ENCODE assay signal across 12 mouse cellular contexts in genomic region chr3:59210727-59211126, GRCm38 (mm10). TPM values are rescaled to one million over a fixed set of nuclear protein-coding genes. Genes with fewer than 3 reads are reported as not detected.
DNase-seq lines count a peak whose midpoint lies in the region; ATAC-seq and TF ChIP-seq lines count a peak whose summit lies in the region.
"Had no signal": no experiment of that assay in that cellular context is flagged by ENCODE, and none has a peak within 500 bp of the region (broad histone marks: within the 10 kb centered on the region; RNA-seq: fewer than 3 reads in every experiment).

P2ry13 (minus strand) TSS chr3:59210882.

- H3K9me3 ChIP-seq in limb, embryonic 11.5 days (ENCODE audit: control insufficient read depth, low read length) = no peaks in the 10 kb centered on the region
- H3K9me3 ChIP-seq in limb, embryonic 10.5 days (replicated peaks) = no peaks in the 10 kb centered on the region
- no peaks in the 10 kb centered on the region for H3K9me3 ChIP-seq in MEL (replicated peaks; ENCODE audit: insufficient read depth, low read length)
- no peaks in the 10 kb centered on the region for H3K9me3 ChIP-seq in embryonic facial prominence, embryonic 10.5 days
- H3K9me3 ChIP-seq: liver, embryonic 13.5 days; stomach, embryonic 15.5 days had no signal

- TF ChIP-seq POLR2A in MEL (IDR thresholded peaks at IDR 0.05; ENCODE audit: control insufficient read depth in 1 of 2, insufficient read depth in 1 of 2, low read depth in 1 of 2, low read length in 2 of 2, poor library complexity in 1 of 2) = no peak

- no peaks in the 10 kb centered on the region for H3K4me1 ChIP-seq in limb, embryonic 11.5 days (ENCODE audit: control insufficient read depth, insufficient read depth, low read length)
- peaks cover 7% of the 10 kb centered on the region for H3K4me1 ChIP-seq in limb, embryonic 10.5 days
- H3K4me1 ChIP-seq in MEL (ENCODE audit: control insufficient read depth in 1 of 2, insufficient read depth in 2 of 2, low read length in 2 of 2) = no peaks in the 10 kb centered on the region
- H3K4me1 ChIP-seq in embryonic facial prominence, embryonic 10.5 days = peaks cover 4% of the 10 kb centered on the region; the same call in 1 of the 2 replicates
- H3K4me1 ChIP-seq: stomach, embryonic 15.5 days had no signal

- TF ChIP-seq RAD21 in MEL (IDR thresholded peaks at IDR 0.05; ENCODE audit: low read depth, low read length) = no peak

- no peak for ATAC-seq in limb, embryonic 11.5 days (ENCODE audit: insufficient number of reproducible peaks, low FRiP score, low TSS enrichment, low read depth)

- peak; percentile 11 for DNase-seq in limb, embryonic 11.5 days (ENCODE audit: low spot score)
- DNase-seq in limb, embryonic 10.5 days (ENCODE audit: low spot score) = no peak
- peak; percentile 30 for DNase-seq in A20 (ENCODE audit: low read depth, low spot score)
- peak; percentile 13 for DNase-seq in MEL (ENCODE audit: low read depth, low spot score)
- no peak for DNase-seq in embryonic facial prominence, embryonic 10.5 days (ENCODE audit: low spot score)
- no peak for DNase-seq in cerebellum, postnatal 25 days
- no peak for DNase-seq in frontal cortex, postnatal 14 days (ENCODE audit: low spot score in 2 of 2)
- DNase-seq: cerebellum, adult 8-10 months; liver, embryonic 13.5 days; thymus, postnatal 4 days had no signal

- no peak for TF ChIP-seq EP300 in MEL (IDR thresholded peaks at IDR 0.05; ENCODE audit: low read depth in 1 of 2, low read length in 2 of 2)

- no peak within 1 kb of the TSS for H3K9ac ChIP-seq in limb, embryonic 11.5 days (ENCODE audit: low read length)
- no peak within 1 kb of the TSS for H3K9ac ChIP-seq in MEL (ENCODE audit: control insufficient read depth, low read depth, low read length, poor library complexity, severe bottlenecking)
- H3K9ac ChIP-seq: liver, embryonic 13.5 days; stomach, embryonic 15.5 days had no signal

- no peak for TF ChIP-seq CTCF in MEL (IDR thresholded peaks at IDR 0.05 in 2 of 3, conservative IDR thresholded peaks at IDR 0.05 in 1 of 3; ENCODE audit: control insufficient read depth in 1 of 3, insufficient read depth in 1 of 3, low read depth in 2 of 3, low read length in 3 of 3, poor library complexity in 1 of 3, severe bottlenecking in 1 of 3)

- H3K79me2 ChIP-seq in MEL (ENCODE audit: control insufficient read depth, insufficient read depth, low read length, poor library complexity) (no peaks in the 10 kb centered on the region), macrophage (ENCODE audit: inconsistent target) (peaks cover 26% of the 10 kb centered on the region; the same call in 1 of the 2 replicates)

- no peaks in the 10 kb centered on the region for H3K27me3 ChIP-seq in limb, embryonic 11.5 days (ENCODE audit: control insufficient read depth, insufficient read depth, low read length)
- H3K27me3 ChIP-seq in limb, embryonic 10.5 days (ENCODE audit: low read depth, poor library complexity, severe bottlenecking) = no peaks in the 10 kb centered on the region
- H3K27me3 ChIP-seq in MEL (ENCODE audit: control insufficient read depth in 1 of 2, insufficient read depth in 2 of 2, low read length in 2 of 2) = no peaks in the 10 kb centered on the region
- no peaks in the 10 kb centered on the region for H3K27me3 ChIP-seq in embryonic facial prominence, embryonic 10.5 days (replicated peaks; ENCODE audit: low read depth, poor library complexity, severe bottlenecking)
- H3K27me3 ChIP-seq: liver, embryonic 13.5 days; stomach, embryonic 15.5 days had no signal

- WGBS in limb, embryonic 11.5 days = 88% methylated on average over 6 of the region's 6 CpGs
- WGBS in limb, embryonic 10.5 days = 89% methylated on average over 6 of the region's 6 CpGs
- WGBS in macrophage (ENCODE audit: missing documents) = 0% methylated on average over 6 of the region's 6 CpGs
- 91% methylated on average over 6 of the region's 6 CpGs for WGBS in embryonic facial prominence, embryonic 10.5 days

- no peak within 1 kb of the TSS for H3K4me3 ChIP-seq in limb, embryonic 11.5 days (ENCODE audit: low read depth, low read length)
- H3K4me3 ChIP-seq in limb, embryonic 10.5 days = no peak within 1 kb of the TSS
- H3K4me3 ChIP-seq in MEL (ENCODE audit: control insufficient read depth in 1 of 2, insufficient read depth in 1 of 2, low read depth in 2 of 2, low read length in 2 of 2) (no peak within 1 kb of the TSS), macrophage (ENCODE audit: inconsistent target) (peak within 1 kb of the TSS; percentile 20)
- H3K4me3 ChIP-seq in embryonic facial prominence, embryonic 10.5 days = no peak within 1 kb of the TSS
- H3K4me3 ChIP-seq: liver, embryonic 13.5 days; stomach, embryonic 15.5 days had no signal

- no peak within 1 kb of the TSS for H3K27ac ChIP-seq in limb, embryonic 11.5 days (replicated peaks; ENCODE audit: low read depth, low read length)
- H3K27ac ChIP-seq in limb, embryonic 10.5 days = no peak within 1 kb of the TSS
- H3K27ac ChIP-seq in MEL (ENCODE audit: control insufficient read depth, low read depth, low read length) (no peak within 1 kb of the TSS), macrophage (peak within 1 kb of the TSS; percentile 97)
- no peak within 1 kb of the TSS for H3K27ac ChIP-seq in embryonic facial prominence, embryonic 10.5 days (replicated peaks)
- H3K27ac ChIP-seq: liver, embryonic 13.5 days; stomach, embryonic 15.5 days had no signal

- no peaks in the 10 kb centered on the region for H3K36me3 ChIP-seq in limb, embryonic 11.5 days (ENCODE audit: control insufficient read depth, insufficient read depth, low read length)
- H3K36me3 ChIP-seq in limb, embryonic 10.5 days = no peaks in the 10 kb centered on the region
- H3K36me3 ChIP-seq in MEL (ENCODE audit: control insufficient read depth in 1 of 2, insufficient read depth in 2 of 2, low read length in 2 of 2) (no peaks in the 10 kb centered on the region), macrophage (ENCODE audit: inconsistent target) (no peaks in the 10 kb centered on the region)
- no peaks in the 10 kb centered on the region for H3K36me3 ChIP-seq in embryonic facial prominence, embryonic 10.5 days (replicated peaks)
- H3K36me3 ChIP-seq: liver, embryonic 13.5 days; stomach, embryonic 15.5 days had no signal

- no peak within 1 kb of the TSS for H3K4me2 ChIP-seq in limb, embryonic 11.5 days (ENCODE audit: low read depth, severe bottlenecking)
- H3K4me2 ChIP-seq: liver, embryonic 13.5 days; stomach, embryonic 15.5 days had no signal

TF ChIP-seq in MEL, 35 proteins besides CTCF, POLR2A, EP300 and RAD21:
- TF ChIP-seq NRF1 (IDR thresholded peaks at IDR 0.05; ENCODE audit: insufficient read depth, low read depth, low read length, poor library complexity, severe bottlenecking) (no peak), TCF12 (IDR thresholded peaks at IDR 0.05; ENCODE audit: low read depth, low read length) (no peak), NELFE (IDR thresholded peaks at IDR 0.05; ENCODE audit: low read depth, low read length) (no peak), GATA1 (IDR thresholded peaks at IDR 0.05; ENCODE audit: low read depth, low read length) (no peak), BHLHE40 (IDR thresholded peaks at IDR 0.05; ENCODE audit: borderline replicate concordance, low read depth, low read length) (no peak), MAX (IDR thresholded peaks at IDR 0.05; ENCODE audit: low read length) (no peak), SMC3 (IDR thresholded peaks at IDR 0.05; ENCODE audit: low read depth, low read length) (no peak), ELF1 (IDR thresholded peaks at IDR 0.05; ENCODE audit: low read depth, low read length) (no peak), ZKSCAN1 (IDR thresholded peaks at IDR 0.05; ENCODE audit: low read depth, low read length) (no peak), ETS1 (IDR thresholded peaks at IDR 0.05; ENCODE audit: low read depth, low read length) (no peak), MAFK (IDR thresholded peaks at IDR 0.05; ENCODE audit: borderline replicate concordance, low read depth, low read length) (no peak), GABPA (IDR thresholded peaks at IDR 0.05; ENCODE audit: low read depth, low read length) (no peak), MYB (IDR thresholded peaks at IDR 0.05; ENCODE audit: low read depth, low read length) (no peak), MAZ (IDR thresholded peaks at IDR 0.05; ENCODE audit: low read depth, low read length) (no peak), CHD1 (IDR thresholded peaks at IDR 0.05; ENCODE audit: low read depth, low read length) (no peak), POLR2AphosphoS5 (IDR thresholded peaks at IDR 0.05; ENCODE audit: borderline replicate concordance, low read depth, low read length) (no peak), E2F4 (IDR thresholded peaks at IDR 0.05; ENCODE audit: borderline replicate concordance, low read depth, low read length) (no peak), MYC (IDR thresholded peaks at IDR 0.05; ENCODE audit: low read depth, low read length) (no peak)

RNA-seq across cellular contexts. Expression of gene P2ry13, which starts in this region (rescaled TPM):
- polyA plus RNA-seq in limb, embryonic 11.5 days (2014; fragmentation: Nextera tagmentation; extraction: Ambion mirVana) = 0.20 and 0.57 TPM in 2 replicates
- polyA plus RNA-seq in limb, embryonic 10.5 days (2016; fragmentation: Nextera tagmentation; extraction: Ambion mirVana) = 0.25 and 0.30 TPM in 2 replicates
- not detected in 2 replicates for total RNA-seq in MEL (2012; rRNA removed)
- polyA plus RNA-seq in MEL (2012; ENCODE audit: insufficient read depth in 1 of 2, insufficient read length in 2 of 2, low read depth in 1 of 2, low replicate concordance in 2 of 2, missing spikeins in 1 of 2) (not detected), macrophage (2018) (9.9 to 20.0 TPM (median 15.2 TPM) in 3 replicates)
- total RNA-seq in macrophage (2018; cell fraction: chromatin; rRNA removed) = 10 to 100 TPM in 5 of 26 experiments, 1 to 10 TPM in 20, under 1 TPM in 1; 0.34 to 30.4 (median 4.6) TPM
- total RNA-seq in macrophage (2018; cell fraction: cytosol; rRNA removed) = 10 to 100 TPM in 24 of 26 experiments, 1 to 10 TPM in 2; 9.7 to 46.8 (median 16.9) TPM
- total RNA-seq in macrophage (2018; cell fraction: nucleus; rRNA removed) = 10 to 100 TPM in 25 of 26 experiments, 1 to 10 TPM in 1; 6.6 to 58.2 (median 22.0) TPM
- 0.30 and 0.47 TPM in 2 replicates for polyA plus RNA-seq in embryonic facial prominence, embryonic 10.5 days (2016; fragmentation: Nextera tagmentation; extraction: Ambion mirVana)

Comparison
In these comparisons a context has a peak if more than half of its experiments do, and no peak if none do; other contexts are left out.
1. Peak in DNase-seq in limb, embryonic 11.5 days; RNA of the gene not detected or under 1 TPM.
2. Peak in DNase-seq in MEL; RNA of the gene not detected or under 1 TPM.